Mouse (Mus musculus) embryonic stem cell, embryonic (primary cell): ENCODE measurements around the gene Rnf40.

Experiments used
- CTCF ChIA-PET, 4 experiments: fragments of 300-600 bp in 2 of 4; fragments of 350-600 bp in 2 of 4; sonication (Branson Sonifier 250); formaldehyde crosslinking; loops; one replicate each; lab custom pipeline; 2022; ENCODE audit warnings: inconsistent platforms in 2 of 4; lab: Charles Lee
- POLR2A ChIA-PET, 4 experiments: fragments of 300-600 bp in 2 of 4; fragments of 350-600 bp in 2 of 4; sonication (Branson Sonifier 250); formaldehyde crosslinking; loops; one replicate each; lab custom pipeline; 2022; ENCODE audit warnings: antibody characterized with exemption in 4 of 4, inconsistent platforms in 1 of 4; lab: Charles Lee

Gene Rnf40

DNA sequence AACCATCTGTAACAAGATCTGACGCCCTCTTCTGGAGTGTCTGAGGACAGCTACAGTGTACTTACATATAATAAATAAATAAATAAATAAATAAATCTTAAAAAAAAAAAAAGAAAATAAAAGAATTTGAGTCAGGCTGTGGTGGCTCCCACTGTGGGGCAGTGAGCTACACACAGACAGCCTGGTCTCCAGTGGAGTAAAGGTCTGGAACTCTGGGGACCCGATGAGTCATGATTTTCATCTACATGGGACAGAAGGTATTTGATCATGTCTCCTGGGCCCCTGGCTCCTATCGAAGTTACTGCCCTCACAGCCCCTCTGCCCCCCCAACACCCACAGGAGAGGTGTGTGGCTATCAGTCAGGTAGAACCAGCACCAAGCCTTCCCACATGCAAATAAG is 63.1 kb downstream of the Rnf40 start:
- ChIA-PET CTCF (interaction anchor here (0.6 to 2.0 kb wide), 8 partner anchors 10 to 59 kb away, joined by 3 to 7 read pairs (median 3); no protein-coding TSS in a partner anchor), POLR2A (interaction anchor here in 3 of 4 experiments (0.6 to 1.8 kb wide), 6 partner anchors 11 to 116 kb away, joined by 3 to 5 read pairs (median 4); no protein-coding TSS in a partner anchor)

DNA sequence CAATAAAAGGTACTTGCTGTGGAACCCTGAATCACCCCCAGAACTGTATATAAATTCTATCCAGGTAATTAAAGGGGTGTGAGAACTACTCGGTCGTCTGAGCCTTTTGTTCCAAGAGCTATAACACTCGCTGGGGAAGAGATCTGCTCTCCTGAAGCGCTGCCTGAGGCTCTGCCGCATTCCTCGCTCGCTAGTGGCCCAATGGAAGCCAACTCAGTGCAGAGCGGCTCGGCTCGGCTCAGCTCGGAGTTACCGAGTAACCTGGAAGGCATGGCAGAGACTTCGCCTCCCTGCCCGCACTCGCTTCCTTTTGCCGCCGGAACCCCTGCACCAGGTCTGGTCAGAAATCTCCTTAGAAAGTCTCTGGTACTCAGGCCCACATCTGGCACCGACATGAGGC is 63.5 kb downstream of the Rnf40 start:
- ChIA-PET CTCF (interaction anchor here (0.9 to 2.0 kb wide), 6 partner anchors 10 to 59 kb away, joined by 3 to 6 read pairs (median 3); no protein-coding TSS in a partner anchor), POLR2A (interaction anchor here in 2 of 4 experiments (0.9 to 1.8 kb wide), 7 partner anchors 10 to 115 kb away, joined by 3 to 5 read pairs (median 4); no protein-coding TSS in a partner anchor)

DNA sequence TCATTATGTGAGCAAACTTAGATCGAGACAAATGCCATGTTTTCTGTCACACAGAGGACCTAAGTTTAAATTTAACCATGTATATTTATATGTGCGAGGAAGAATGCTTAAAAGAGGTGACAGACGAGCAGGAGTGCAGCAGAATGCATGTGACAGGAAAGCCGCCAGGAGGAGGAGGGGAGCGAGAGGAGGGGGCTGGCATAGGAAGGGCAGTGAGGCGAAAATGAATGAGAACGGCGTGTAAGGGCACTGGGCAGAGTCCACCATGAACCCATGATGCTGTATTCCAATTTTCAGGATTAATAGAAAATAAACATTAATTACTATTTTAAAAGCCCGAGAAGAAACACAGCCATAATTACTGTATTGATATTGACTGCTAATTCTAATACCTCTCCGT is 65.8 kb downstream of the Rnf40 start:
- ChIA-PET POLR2A (interaction anchor here in 1 of 4 experiments (0.6 kb wide), 1 partner anchor 1147 kb away, joined by 10 read pairs; no protein-coding TSS in a partner anchor), CTCF (interaction anchor here in 2 of 4 experiments (0.6 to 0.8 kb wide), 2 partner anchors 21 to 286 kb away, joined by 4 read pairs; no protein-coding TSS in a partner anchor)
